Mouse (Mus musculus): Measurements from ENCODE around the gene Scn1b. TPM values are rescaled to one million over a fixed set of nuclear protein-coding genes. Genes with fewer than 3 reads are reported as not detected.

The Scn1b gene
- total and polyA plus RNA-seq, 3 experiments = 31.8 to 41.9 (median 32.5) TPM

DNA sequence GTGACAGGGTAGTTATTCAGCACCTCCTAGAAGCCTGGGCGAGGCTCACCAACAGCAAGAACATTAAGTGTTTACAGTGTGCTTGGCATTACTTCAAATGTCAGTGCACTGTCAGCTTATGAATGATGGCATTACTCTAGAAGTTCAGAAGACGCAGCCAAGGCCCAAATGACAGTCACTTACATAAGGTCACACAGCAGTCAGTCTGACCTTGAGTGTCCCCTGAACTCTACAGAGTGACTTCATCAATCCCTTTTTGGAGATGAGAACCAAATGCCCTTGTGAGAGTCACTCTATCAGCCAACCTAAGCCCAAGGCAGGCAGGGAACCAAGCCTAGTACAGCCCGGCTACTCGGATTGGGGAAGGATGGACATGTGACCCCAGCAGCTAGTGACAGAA is 5.1 kb upstream of the Scn1b start:
- intact Hi-C loops (cut with DNase I) = loop anchor here (2.0 kb wide), 1 partner anchor 41 kb away; no protein-coding TSS in a partner anchor
- Histone ChIP-seq H3K79me2 (replicated peaks; ENCODE audit: control insufficient read depth, insufficient read depth, low read length) (no peaks in the 10 kb centered on the region), H3K27me3 (ENCODE audit: control insufficient read depth, insufficient read depth, low read length) (no peaks in the 10 kb centered on the region), H3K4me3 (no peak overlapping the region), H3K4me1 (ENCODE audit: control insufficient read depth, insufficient read depth, low read length) (no peaks in the 10 kb centered on the region; the same call in 1 of the 2 replicates), H3K27ac (no peak overlapping the region), H3K36me3 (ENCODE audit: control insufficient read depth, insufficient read depth, low read length) (no peaks in the 10 kb centered on the region), H3K9ac (ENCODE audit: low read depth, low read length) (no peak overlapping the region)
- 76% methylated on average over 4 of the region's 4 CpGs for WGBS
- DNase-seq = no peak
- TF ChIP-seq EP300 (IDR thresholded peaks at IDR 0.05; ENCODE audit: insufficient read depth, low read depth, low read length) = no peak
- TF ChIP-seq POLR2A (IDR thresholded peaks at IDR 0.05; ENCODE audit: insufficient read depth, low read depth, low read length) = no peak
- no peak for TF ChIP-seq CTCF (IDR thresholded peaks at IDR 0.05)

DNA sequence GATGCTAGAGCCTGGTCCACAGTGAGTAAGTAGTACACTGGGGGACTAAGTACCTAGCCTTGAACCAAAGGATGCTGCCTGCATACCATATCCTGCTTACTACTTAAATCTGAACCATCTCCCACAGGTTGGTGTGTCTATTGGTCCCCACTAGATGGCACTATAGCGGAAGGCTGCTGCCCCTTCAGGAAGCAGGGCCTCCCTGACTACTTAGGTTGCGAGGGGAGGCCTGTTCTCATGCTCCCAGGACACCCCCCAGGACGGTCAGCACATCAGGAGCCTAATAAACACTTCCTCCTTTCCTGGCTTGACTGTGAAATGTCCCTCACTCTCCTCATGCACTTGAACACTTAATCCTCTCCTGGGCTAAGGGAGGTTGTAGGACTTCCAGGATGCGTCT is 4.0 kb upstream of the Scn1b start:
- Histone ChIP-seq H3K4me1 (ENCODE audit: control insufficient read depth, insufficient read depth, low read length) (no peaks in the 10 kb centered on the region; the same call in 1 of the 2 replicates), H3K9ac (ENCODE audit: low read depth, low read length) (no peak overlapping the region), H3K27me3 (ENCODE audit: control insufficient read depth, insufficient read depth, low read length) (peaks cover 1% of the 10 kb centered on the region; the same call in 1 of the 2 replicates), H3K79me2 (replicated peaks; ENCODE audit: control insufficient read depth, insufficient read depth, low read length) (no peaks in the 10 kb centered on the region), H3K27ac (no peak overlapping the region), H3K4me3 (no peak overlapping the region), H3K36me3 (ENCODE audit: control insufficient read depth, insufficient read depth, low read length) (no peaks in the 10 kb centered on the region)
- intact Hi-C loops (cut with DNase I) = loop anchor here (2.0 kb wide), 1 partner anchor 42 kb away; no protein-coding TSS in a partner anchor
- WGBS = 33% methylated on average over 4 of the region's 4 CpGs
- TF ChIP-seq POLR2A (IDR thresholded peaks at IDR 0.05; ENCODE audit: insufficient read depth, low read depth, low read length) (no peak), CTCF (IDR thresholded peaks at IDR 0.05) (peak; percentile 93), EP300 (IDR thresholded peaks at IDR 0.05; ENCODE audit: insufficient read depth, low read depth, low read length) (0 out of 2 replicates have a peak, but pooled peaks have one; percentile 38)
- DNase-seq = peak; percentile 50 to 58

DNA sequence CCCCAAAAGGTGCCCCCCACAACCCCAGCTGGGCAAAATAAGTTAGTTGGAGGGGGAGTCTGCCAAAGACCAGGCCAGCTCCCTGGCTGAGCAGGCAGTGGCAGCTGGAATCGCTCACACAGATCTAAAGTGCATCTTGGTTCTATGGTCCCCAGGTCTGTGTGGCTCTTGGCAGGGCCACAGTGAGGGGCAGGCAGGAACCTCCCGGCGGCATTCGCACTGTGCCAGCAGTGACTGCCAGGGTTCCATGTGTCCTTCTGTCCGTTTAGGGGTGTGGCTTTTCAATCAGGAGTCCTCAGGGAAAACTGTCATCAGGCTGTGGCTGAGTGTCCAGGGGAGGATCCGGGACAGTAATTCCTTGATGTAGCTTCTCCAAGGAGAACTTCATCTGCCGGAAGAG is 3.4 kb upstream of the Scn1b start:
- Histone ChIP-seq H3K27me3 (ENCODE audit: control insufficient read depth, insufficient read depth, low read length) (peaks cover 1% of the 10 kb centered on the region; the same call in 1 of the 2 replicates), H3K27ac (no peak overlapping the region), H3K79me2 (replicated peaks; ENCODE audit: control insufficient read depth, insufficient read depth, low read length) (no peaks in the 10 kb centered on the region), H3K36me3 (ENCODE audit: control insufficient read depth, insufficient read depth, low read length) (no peaks in the 10 kb centered on the region), H3K4me3 (no peak overlapping the region), H3K4me1 (ENCODE audit: control insufficient read depth, insufficient read depth, low read length) (no peaks in the 10 kb centered on the region; the same call in 1 of the 2 replicates), H3K9ac (ENCODE audit: low read depth, low read length) (no peak overlapping the region)
- intact Hi-C loops (cut with DNase I) = loop anchor here (2.0 kb wide), 1 partner anchor 43 kb away; no protein-coding TSS in a partner anchor
- no peak for TF ChIP-seq EP300 (IDR thresholded peaks at IDR 0.05; ENCODE audit: insufficient read depth, low read depth, low read length)
- TF ChIP-seq POLR2A (IDR thresholded peaks at IDR 0.05; ENCODE audit: insufficient read depth, low read depth, low read length) = no peak
- TF ChIP-seq CTCF (IDR thresholded peaks at IDR 0.05) = no peak
- 81% methylated on average over 7 of the region's 7 CpGs for WGBS
- no peak for DNase-seq

DNA sequence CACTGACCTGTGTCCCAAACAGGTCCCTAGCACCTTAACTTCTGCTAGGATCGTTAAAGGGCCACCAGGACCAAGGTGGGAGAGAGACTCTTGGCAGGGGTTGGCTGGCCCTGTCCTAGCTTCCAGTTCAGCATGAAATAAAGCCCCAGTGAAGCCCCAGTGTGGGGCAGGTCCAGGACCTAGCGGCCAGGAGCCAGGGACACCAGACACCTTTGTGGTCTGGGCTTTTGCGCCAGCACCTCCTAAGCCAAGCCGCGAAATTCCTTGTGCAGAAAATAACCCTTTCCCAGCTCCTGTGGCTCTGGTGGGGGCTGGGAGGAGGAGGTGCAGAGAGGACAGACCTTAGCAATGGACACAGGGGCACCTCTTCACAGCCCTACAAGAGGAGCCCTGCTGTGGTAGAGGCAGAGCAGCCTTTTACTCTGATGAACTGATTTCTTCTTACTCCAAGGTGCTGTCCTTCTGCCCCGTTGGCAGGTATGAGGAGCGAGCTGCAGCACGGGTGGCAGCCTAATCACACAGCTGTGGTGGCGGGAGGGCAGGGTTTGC is 1.4 kb upstream of the Scn1b start:
- intact Hi-C loops (cut with DNase I) = no loop called here
- no peaks in the 10 kb centered on the region for H3K36me3 ChIP-seq (ENCODE audit: control insufficient read depth, insufficient read depth, low read length)
- TF ChIP-seq EP300 (IDR thresholded peaks at IDR 0.05; ENCODE audit: insufficient read depth, low read depth, low read length) (no peak), POLR2A (IDR thresholded peaks at IDR 0.05; ENCODE audit: insufficient read depth, low read depth, low read length) (no peak), CTCF (IDR thresholded peaks at IDR 0.05) (no peak)
- no peaks in the 10 kb centered on the region for H3K79me2 ChIP-seq (replicated peaks; ENCODE audit: control insufficient read depth, insufficient read depth, low read length)
- no peak overlapping the region for H3K4me3 ChIP-seq
- peaks cover 1% of the 10 kb centered on the region; the same call in 1 of the 2 replicates for H3K27me3 ChIP-seq (ENCODE audit: control insufficient read depth, insufficient read depth, low read length)
- WGBS = 61% methylated on average over 9 of the region's 9 CpGs
- no peaks in the 10 kb centered on the region; the same call in 1 of the 2 replicates for H3K4me1 ChIP-seq (ENCODE audit: control insufficient read depth, insufficient read depth, low read length)
- H3K9ac ChIP-seq (ENCODE audit: low read depth, low read length) = no peak overlapping the region
- no peak for DNase-seq
- no peak overlapping the region for H3K27ac ChIP-seq

DNA sequence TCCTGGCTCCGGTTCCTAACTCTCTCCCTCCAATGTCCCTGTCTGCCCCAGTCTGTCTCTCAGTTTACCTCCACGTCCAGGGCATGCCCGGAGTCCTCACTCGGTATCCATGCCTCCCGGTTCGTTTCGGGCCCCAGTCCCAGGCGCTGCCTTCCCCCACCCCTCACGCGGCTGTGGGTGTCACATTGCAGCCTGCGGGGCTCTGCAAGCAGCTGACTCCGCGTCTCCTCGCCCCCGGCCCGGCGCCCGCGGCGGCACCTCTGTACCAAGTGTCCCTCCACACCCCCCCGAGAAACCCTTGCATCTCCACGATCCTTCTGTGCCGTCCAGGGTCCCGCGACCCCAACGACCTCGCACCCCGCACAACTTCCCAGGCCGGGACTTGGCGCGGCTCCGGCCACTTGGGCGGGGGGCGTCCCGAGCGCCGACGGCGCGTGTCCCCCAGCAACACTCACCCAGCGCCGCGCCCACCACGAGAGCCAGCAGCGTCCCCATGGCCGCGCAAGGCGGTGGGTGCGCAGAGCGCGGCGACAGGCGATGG is 522 bp downstream of the Scn1b start:
- Histone ChIP-seq H3K27me3 (ENCODE audit: control insufficient read depth, insufficient read depth, low read length) (peaks cover 1% of the 10 kb centered on the region; the same call in 1 of the 2 replicates), H3K9ac (ENCODE audit: low read depth, low read length) (peak overlapping the region; percentile 83), H3K4me3 (peak overlapping the region; percentile 64), H3K36me3 (ENCODE audit: control insufficient read depth, insufficient read depth, low read length) (no peaks in the 10 kb centered on the region), H3K79me2 (replicated peaks; ENCODE audit: control insufficient read depth, insufficient read depth, low read length) (no peaks in the 10 kb centered on the region), H3K4me1 (ENCODE audit: control insufficient read depth, insufficient read depth, low read length) (no peaks in the 10 kb centered on the region; the same call in 1 of the 2 replicates), H3K27ac (peak overlapping the region; percentile 53)
- TF ChIP-seq EP300 (IDR thresholded peaks at IDR 0.05; ENCODE audit: insufficient read depth, low read depth, low read length) (no peak), POLR2A (IDR thresholded peaks at IDR 0.05; ENCODE audit: insufficient read depth, low read depth, low read length) (no peak), CTCF (IDR thresholded peaks at IDR 0.05) (no peak)
- intact Hi-C loops (cut with DNase I) = no loop called here
- peak in 1 of 2 experiments; percentile 55 for DNase-seq
- 2% methylated on average over 53 of the region's 53 CpGs for WGBS

DNA sequence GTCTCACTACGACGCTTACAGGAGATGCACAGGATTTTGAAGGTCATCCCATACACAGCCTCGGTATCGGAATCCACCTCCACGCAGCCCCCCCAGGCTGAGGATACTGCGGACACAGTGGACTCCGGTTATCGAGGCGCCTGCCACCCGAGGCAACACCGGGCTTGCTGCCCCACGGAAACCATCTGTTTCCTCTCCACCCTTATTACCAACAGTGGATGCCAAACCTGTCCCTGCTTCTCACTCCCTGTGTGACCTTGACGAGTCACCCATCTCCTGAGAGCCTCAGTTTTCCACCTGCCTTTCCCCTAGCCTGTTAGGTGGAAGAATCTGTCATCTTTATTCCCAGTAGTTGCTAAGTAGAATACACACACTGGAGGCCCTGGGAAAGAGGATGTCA is 1.7 kb downstream of the Scn1b start:
- peaks cover 1% of the 10 kb centered on the region; the same call in 1 of the 2 replicates for H3K27me3 ChIP-seq (ENCODE audit: control insufficient read depth, insufficient read depth, low read length)
- no peaks in the 10 kb centered on the region; the same call in 1 of the 2 replicates for H3K4me1 ChIP-seq (ENCODE audit: control insufficient read depth, insufficient read depth, low read length)
- intact Hi-C loops (cut with DNase I) = no loop called here
- no peaks in the 10 kb centered on the region for H3K79me2 ChIP-seq (replicated peaks; ENCODE audit: control insufficient read depth, insufficient read depth, low read length)
- DNase-seq = no peak
- no peak overlapping the region for H3K27ac ChIP-seq
- WGBS = 65% methylated on average over 13 of the region's 13 CpGs
- no peak overlapping the region for H3K4me3 ChIP-seq
- no peaks in the 10 kb centered on the region for H3K36me3 ChIP-seq (ENCODE audit: control insufficient read depth, insufficient read depth, low read length)
- no peak overlapping the region for H3K9ac ChIP-seq (ENCODE audit: low read depth, low read length)
- no peak for TF ChIP-seq EP300 (IDR thresholded peaks at IDR 0.05; ENCODE audit: insufficient read depth, low read depth, low read length)
